Mouse (Mus musculus): ENCODE measurements at regions not wholly inside any gene's neighbourhood (a gene's known extent, or its start where the extent isn't known, plus 50 kb on each side); places are given as distances from the start of the nearest gene placed in this dataset.

- no peak for DNase-seq
Measured at GRCm38 (mm10) chr1:182690323-182690722, 58.7 kb downstream of the Ccdc185 start.

DNA sequence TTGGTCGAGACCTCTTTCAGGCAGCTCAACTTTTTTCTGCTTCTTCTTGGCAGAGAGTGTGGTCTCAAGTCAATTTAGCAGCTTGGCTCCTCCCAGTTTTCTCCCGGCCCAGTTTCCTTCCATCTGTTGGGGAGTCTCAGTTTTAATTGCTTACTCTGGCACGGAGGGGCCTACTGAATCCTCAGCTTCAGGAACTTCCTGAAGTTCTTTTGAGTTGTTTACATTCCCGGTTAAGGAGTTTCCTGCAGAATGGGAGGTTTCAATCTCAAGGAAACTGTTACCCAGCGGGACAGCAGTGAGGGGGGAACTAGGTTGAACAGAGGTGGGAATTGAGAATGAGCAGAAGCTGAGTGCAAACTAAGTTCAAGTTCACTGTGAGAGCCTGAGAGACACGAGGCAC is 59.2 kb downstream of the Ccdc185 start:
- no peak for DNase-seq

- DNase-seq, result no peak
Measured at GRCm38 (mm10) chr1:182687146-182687545, 61.8 kb downstream of the Ccdc185 start.

- DNase-seq, result no peak
Measured at GRCm38 (mm10) chr1:182686231-182686630, 62.7 kb downstream of the Ccdc185 start.

DNA sequence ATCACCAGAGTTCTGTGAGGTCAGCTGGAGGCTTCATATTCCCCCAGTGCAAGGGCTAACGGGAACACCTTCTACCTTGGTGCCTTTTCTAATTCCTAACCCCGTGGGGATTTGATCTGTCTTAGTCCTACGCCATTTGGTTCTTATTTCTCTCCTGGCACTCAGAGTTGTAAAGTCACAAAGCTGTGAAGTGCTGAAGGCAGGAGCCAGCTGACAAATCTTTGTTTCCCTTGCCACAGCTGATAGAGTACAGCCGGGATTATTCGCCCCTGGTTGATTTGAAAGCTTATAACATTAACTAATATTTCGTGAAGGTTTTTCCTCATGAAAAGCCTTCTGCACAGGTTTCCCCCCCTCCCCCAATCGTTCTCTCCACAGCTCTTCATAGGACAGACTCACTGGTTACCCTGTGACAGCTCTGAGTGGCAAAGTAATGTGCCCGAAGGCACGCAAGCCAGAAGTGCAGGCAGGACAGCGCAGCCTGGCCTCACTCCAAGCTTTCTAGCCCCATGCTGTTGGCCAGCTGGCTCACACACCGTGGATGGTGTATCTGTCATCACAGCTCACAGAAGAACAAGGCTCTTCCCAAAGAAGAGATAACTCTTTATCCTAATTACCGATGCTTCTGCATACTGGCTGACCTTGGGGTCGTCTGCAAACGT is 66.3 kb downstream of the Ccdc185 start:
- peak; percentile 50 for DNase-seq
